Mouse (Mus musculus) bone marrow macrophage, adult 2 months (primary cell): ENCODE data around the gene Pgs1.

Experiments used
- CTCF ChIP-seq: IDR thresholded peaks from 2 replicates; pipeline ENCODE4 v1.5.1; 2012; ENCODE audit warnings: low read depth, mild to moderate bottlenecking, low read length, moderate library complexity
- POLR2A ChIP-seq: IDR thresholded peaks from 2 replicates; pipeline ENCODE4 v1.6.1; 2012; ENCODE audit warnings: mild to moderate bottlenecking, low read depth, low read length, borderline replicate concordance

DNA sequence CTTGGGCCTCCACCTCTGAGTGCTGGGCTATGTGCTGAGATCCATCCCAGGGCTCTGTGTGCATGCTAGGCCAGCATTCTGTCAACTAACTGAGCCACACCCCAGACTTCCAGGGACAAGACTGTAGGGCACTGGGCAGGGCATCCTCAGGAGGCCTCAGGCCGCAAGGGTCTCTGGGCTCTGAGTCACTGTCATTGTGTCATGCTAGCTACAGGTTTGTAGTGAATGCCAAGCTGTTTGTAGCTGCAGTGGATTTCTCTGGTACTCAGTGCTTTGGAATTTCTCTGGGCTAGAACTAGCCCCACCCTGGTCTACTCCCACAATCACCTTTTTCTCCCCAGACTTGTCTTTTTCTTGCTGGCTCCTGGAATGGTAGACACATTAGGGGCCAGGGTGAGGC lies 26.5 kb downstream of the Pgs1 start:
- TF ChIP-seq CTCF (no peak), POLR2A (no peak)
